Mouse (Mus musculus) midbrain, embryonic 13.5 days (tissue): Measurements from ENCODE around the gene Xpo6. TPM values are rescaled to one million over a fixed set of nuclear protein-coding genes. Genes with fewer than 3 reads are reported as not detected.

ENCODE experiments used
- ATAC-seq: fragments of 200-750 bp; cut with Nextera tagmentation; 2 replicates; pipeline ENCODE4 v1.8.0; 2017; ENCODE audit warnings: mild to moderate bottlenecking, moderate TSS enrichment, moderate library complexity
- H3K27ac ChIP-seq: fragments of 300-500 bp; sonication (generic); 2 replicates; pipeline ENCODE4 v1.5.1; 2015; ENCODE audit warnings: inconsistent platforms, mild to moderate bottlenecking, moderate library complexity
- H3K27me3 ChIP-seq: fragments of 300-500 bp; sonication (generic); 2 replicates; pipeline ENCODE4 v1.6.1; 2015; ENCODE audit warnings: mild to moderate bottlenecking, inconsistent platforms
- H3K36me3 ChIP-seq: fragments of 300-500 bp; sonication (generic); 2 replicates; pipeline ENCODE4 v1.6.1; 2015; ENCODE audit warnings: mild to moderate bottlenecking, inconsistent platforms
- H3K4me1 ChIP-seq: fragments of 300-500 bp; sonication (generic); replicated peaks from 2 replicates; pipeline ENCODE4 v1.6.1; 2015; ENCODE audit warnings: inconsistent platforms
- H3K4me2 ChIP-seq: fragments of 300-500 bp; sonication (generic); replicated peaks from 2 replicates; pipeline ENCODE4 v1.6.1; 2015; ENCODE audit warnings: moderate library complexity, mild to moderate bottlenecking, inconsistent platforms
- H3K4me3 ChIP-seq: fragments of 300-500 bp; sonication (generic); replicated peaks from 2 replicates; pipeline ENCODE4 v1.5.1; 2015; ENCODE audit warnings: mild to moderate bottlenecking, inconsistent platforms
- H3K9ac ChIP-seq: fragments of 300-500 bp; sonication (generic); replicated peaks from 2 replicates; pipeline ENCODE4 v1.6.1; 2015; ENCODE audit warnings: mild to moderate bottlenecking, inconsistent platforms
- H3K9me3 ChIP-seq: fragments of 300-500 bp; sonication (generic); 2 replicates; pipeline ENCODE4 v1.6.1; 2016; ENCODE audit warnings: mild to moderate bottlenecking, inconsistent platforms
- WGBS: fragments of 180-500 bp; shearing (Covaris S2); methylation state at CpG from one replicate; pipeline ENCODE4 v1.1.7; 2015; 5-methylcytosine and 5-hydroxymethylcytosine counted together
- polyA plus RNA-seq: library from polyadenylated mRNA; unstranded; fragments of >200 nt; fragmentation: Nextera tagmentation; extraction: Ambion mirVana; gene quantifications from 2 replicates; pipeline ENCODE4 v1.2.1, GENCODE M21; 2015

The Xpo6 gene
- polyA plus RNA-seq, 1 experiment from 2014 or later: 50.4 TPM

DNA sequence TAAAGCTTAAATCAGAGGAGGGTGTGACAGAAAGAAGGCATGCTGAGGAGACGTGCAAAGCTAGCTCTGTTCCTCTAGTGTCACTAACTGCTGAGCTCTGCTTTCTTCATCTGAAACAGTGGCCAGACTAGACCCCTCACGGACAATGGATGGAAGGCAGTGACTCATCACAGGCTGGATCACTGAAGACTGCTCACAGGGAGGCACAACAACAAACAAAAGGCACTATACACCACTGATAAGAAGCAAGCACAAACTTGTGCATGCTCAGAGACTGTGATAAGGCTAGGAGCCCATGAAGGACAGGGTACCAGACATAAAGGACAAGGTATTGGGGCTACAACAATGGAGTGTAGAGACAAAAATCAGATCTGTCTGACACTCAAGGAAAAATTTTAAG, 89.1 kb downstream of the Xpo6 start:
- WGBS: 85% methylated on average over 2 of the region's 2 CpGs
- Histone ChIP-seq H3K4me1 (no peaks in the 10 kb centered on the region), H3K36me3 (peaks cover 92% of the 10 kb centered on the region)

DNA sequence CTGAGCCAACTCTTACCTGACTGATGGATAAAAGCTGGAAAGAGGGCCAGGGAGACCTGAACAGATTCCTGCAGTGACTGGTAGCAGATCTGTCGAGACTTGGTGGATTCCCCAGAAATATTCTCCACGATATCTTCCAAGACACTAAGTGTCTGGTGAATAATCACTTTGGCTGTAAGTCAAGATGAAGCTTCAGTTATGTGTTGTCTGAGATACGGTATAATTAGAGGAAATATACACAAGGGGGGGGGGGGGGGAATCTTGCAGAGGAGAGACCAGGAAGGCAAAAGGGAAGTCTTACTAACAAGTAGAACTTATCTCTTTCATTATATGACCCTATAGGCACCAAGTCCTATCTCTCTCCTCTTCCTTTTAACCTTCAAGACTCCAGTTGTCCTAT, 90.4 kb downstream of the Xpo6 start:
- Histone ChIP-seq H3K4me1 (no peaks in the 10 kb centered on the region), H3K36me3 (peaks cover 93% of the 10 kb centered on the region), H3K4me2 (no peak overlapping the region), H3K27me3 (no peaks in the 10 kb centered on the region), H3K27ac (no peak overlapping the region), H3K9ac (no peak overlapping the region), H3K4me3 (no peak overlapping the region), H3K9me3 (no peaks in the 10 kb centered on the region)
- ATAC-seq: no peak
- WGBS: 94% methylated on average over 3 of the region's 3 CpGs

More for the DNA sequence above, 89.1 kb downstream of the Xpo6 start:
- no peak for ATAC-seq
- Histone ChIP-seq H3K9me3 (no peaks in the 10 kb centered on the region), H3K9ac (no peak overlapping the region), H3K27me3 (no peaks in the 10 kb centered on the region), H3K4me2 (no peak overlapping the region), H3K27ac (no peak overlapping the region), H3K4me3 (no peak overlapping the region)

DNA sequence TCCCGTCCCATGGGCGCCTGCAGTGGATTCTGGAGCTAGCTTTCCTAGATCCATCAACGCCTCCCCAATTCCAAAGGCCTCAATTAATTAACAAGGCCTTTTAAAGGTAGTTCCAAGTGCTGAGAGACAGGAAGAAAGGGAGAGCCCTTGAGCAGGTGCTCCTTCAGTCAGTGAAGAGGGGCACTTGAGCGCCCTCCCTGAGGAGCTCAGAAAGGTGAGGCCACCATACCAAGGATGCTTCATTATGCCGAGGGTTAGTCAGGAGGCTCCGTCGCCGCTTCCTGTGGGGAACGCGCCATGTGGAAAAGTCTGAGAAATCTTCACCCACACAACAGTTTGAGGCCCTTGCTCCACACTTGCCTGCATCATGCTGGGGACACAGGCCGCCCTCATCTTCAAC, 99.9 kb downstream of the Xpo6 start:
- 94% methylated on average over 11 of the region's 11 CpGs for WGBS
- no peak overlapping the region for H3K4me3 ChIP-seq
- ATAC-seq: no peak
- H3K9ac ChIP-seq: no peak overlapping the region
- no peak overlapping the region for H3K27ac ChIP-seq
- H3K4me1 ChIP-seq: no peaks in the 10 kb centered on the region
- no peaks in the 10 kb centered on the region for H3K27me3 ChIP-seq
- no peak overlapping the region for H3K4me2 ChIP-seq
- H3K9me3 ChIP-seq: no peaks in the 10 kb centered on the region
- peaks cover 87% of the 10 kb centered on the region for H3K36me3 ChIP-seq

DNA sequence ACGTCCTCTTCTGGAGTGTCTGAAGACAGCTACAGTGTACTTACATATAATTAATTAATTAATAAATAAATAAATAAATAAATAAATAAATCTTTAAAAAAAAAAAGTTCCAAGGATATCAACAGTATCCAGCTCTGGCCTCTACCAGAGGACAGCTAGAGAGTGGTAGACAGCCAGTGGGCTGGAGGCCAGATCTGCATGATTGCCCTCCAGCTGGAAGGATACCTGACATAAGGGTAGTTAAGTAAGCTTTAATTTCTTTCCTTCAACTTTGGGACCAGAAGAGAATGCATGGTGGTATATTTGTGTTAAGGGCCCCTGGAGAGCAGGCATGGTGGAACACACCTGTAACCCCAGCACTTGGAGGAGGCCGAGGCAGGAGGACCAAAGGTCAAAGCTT, 100.5 kb downstream of the Xpo6 start:
- no peak overlapping the region for H3K4me2 ChIP-seq
- no peaks in the 10 kb centered on the region for H3K4me1 ChIP-seq
- 86% methylated on average over 2 of the region's 2 CpGs for WGBS
- H3K27ac ChIP-seq: no peak overlapping the region
- H3K4me3 ChIP-seq: no peak overlapping the region
- no peak for ATAC-seq
- no peaks in the 10 kb centered on the region for H3K27me3 ChIP-seq
- no peaks in the 10 kb centered on the region for H3K9me3 ChIP-seq
- H3K9ac ChIP-seq: no peak overlapping the region
- peaks cover 81% of the 10 kb centered on the region for H3K36me3 ChIP-seq

DNA sequence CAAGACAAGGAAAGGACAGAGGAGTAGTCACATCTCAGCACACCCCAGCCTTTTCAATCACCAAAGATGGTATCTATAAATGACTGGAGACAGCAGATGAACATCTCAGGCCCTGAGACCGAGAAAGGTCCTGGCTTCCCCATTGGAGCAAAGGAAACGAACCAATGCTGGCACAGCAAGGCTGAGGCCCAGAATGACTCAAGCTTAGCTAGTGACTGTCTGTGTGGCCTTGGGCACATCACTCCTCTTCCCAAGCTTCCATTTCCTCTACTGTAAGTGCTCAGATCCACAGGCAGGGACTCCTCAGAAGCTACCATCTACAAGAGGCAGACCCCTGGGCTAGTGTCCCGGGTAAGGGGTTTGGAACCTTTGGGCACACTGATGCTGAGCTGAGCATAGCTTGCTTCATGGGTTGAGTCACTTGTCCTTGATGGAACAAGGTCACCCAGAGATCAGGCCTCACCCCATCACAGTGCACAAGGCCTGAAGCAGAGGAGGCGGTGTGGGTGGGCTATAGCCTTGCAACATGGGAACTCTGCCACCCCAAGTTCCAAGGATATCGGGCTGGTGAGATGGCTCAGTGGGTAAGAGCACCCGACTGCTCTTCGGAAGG, 101.0 kb downstream of the Xpo6 start:
- H3K4me2 ChIP-seq: no peak overlapping the region
- ATAC-seq: no peak
- WGBS: 96% methylated on average over 7 of the region's 7 CpGs
- H3K4me3 ChIP-seq: no peak overlapping the region
- no peaks in the 10 kb centered on the region for H3K27me3 ChIP-seq
- no peak overlapping the region for H3K27ac ChIP-seq
- H3K4me1 ChIP-seq: no peaks in the 10 kb centered on the region
- H3K9me3 ChIP-seq: no peaks in the 10 kb centered on the region
- H3K9ac ChIP-seq: no peak overlapping the region
- H3K36me3 ChIP-seq: peaks cover 75% of the 10 kb centered on the region

DNA sequence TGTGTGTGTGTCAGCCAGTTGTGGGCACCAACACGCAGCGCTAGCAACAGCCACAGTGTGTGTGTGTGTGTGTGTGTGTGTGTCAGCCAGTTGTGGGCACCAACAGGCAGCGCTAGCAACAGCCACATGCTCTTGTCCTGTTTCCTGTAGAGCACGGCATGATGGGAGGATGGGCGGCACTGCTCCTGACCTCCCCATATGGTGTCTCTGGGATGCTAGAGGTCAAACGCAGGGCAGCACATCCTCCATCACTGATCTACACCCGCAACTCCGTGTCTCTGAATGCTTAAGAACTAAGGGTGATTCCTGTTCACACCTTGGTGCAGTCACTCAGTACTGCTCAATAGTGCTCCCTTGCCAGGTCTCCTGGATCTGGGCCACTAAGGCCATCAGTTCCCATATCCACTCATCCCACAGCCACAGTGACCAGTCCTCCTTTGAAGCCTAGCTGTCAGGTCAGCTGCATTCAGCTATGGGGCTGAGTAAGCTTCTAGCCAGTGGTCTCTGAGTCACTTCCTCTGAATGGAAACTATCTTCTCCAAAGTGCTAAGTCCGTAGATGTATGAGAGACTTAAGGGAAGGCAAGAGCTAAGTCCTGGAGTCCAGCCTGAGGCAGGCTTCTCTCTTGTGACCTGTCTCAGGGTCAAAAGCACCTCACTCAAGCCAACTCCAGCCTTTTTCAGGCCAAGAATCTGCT, 102.9 kb downstream of the Xpo6 start:
- peaks cover 59% of the 10 kb centered on the region for H3K36me3 ChIP-seq
- no peaks in the 10 kb centered on the region for H3K4me1 ChIP-seq
- H3K27ac ChIP-seq: no peak overlapping the region
- H3K4me2 ChIP-seq: no peak overlapping the region
- ATAC-seq: no peak
- H3K9me3 ChIP-seq: no peaks in the 10 kb centered on the region
- H3K9ac ChIP-seq: no peak overlapping the region
- WGBS: 85% methylated on average over 6 of the region's 9 CpGs
- no peaks in the 10 kb centered on the region for H3K27me3 ChIP-seq
- H3K4me3 ChIP-seq: no peak overlapping the region

DNA sequence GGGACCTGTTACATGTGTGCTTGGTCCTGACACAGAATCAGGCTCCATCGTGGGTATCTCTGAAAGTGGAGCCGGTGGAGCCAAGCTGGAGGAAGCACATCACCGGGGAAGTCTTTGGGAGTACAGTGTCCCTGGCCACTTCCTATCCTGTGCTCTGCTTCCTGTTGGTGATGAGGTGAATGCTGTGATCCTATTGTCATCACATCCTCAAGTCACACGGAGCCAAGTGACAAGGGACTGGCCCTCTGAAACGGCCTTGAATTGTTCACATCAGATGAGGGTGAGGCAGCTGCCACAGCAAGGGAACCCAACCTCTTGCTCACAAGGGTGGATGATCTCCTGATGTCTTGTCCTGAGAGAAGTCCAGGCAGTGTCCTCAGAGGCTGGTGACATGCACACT, 103.7 kb downstream of the Xpo6 start:
- H3K9me3 ChIP-seq: no peaks in the 10 kb centered on the region
- no peaks in the 10 kb centered on the region for H3K4me1 ChIP-seq
- no peak overlapping the region for H3K4me3 ChIP-seq
- no peak for ATAC-seq
- H3K9ac ChIP-seq: no peak overlapping the region
- no peak overlapping the region for H3K27ac ChIP-seq
- no peaks in the 10 kb centered on the region for H3K27me3 ChIP-seq
- H3K36me3 ChIP-seq: peaks cover 51% of the 10 kb centered on the region
- 86% methylated on average over 5 of the region's 5 CpGs for WGBS
- no peak overlapping the region for H3K4me2 ChIP-seq

DNA sequence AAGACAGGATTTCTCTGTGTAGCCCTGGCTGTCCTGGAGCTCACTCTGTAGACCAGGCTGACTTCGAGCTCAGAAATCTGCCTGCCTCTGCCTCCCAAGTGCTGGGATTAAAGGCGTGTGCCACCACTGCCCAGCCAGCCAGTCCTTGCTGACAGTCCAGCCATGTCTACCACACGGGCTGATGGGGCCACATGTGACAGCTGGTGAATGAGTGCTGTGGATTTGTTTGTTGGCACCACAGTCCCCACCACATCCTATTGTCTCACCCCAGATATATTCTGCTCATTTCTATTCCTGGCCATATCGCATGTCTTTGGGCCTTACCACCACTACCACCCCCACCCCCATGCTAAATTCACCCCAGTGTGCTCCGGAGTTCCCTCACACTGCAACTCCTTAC, 105.6 kb downstream of the Xpo6 start:
- Histone ChIP-seq H3K4me1 (no peaks in the 10 kb centered on the region), H3K4me3 (no peak overlapping the region), H3K27me3 (no peaks in the 10 kb centered on the region), H3K27ac (no peak overlapping the region), H3K9ac (no peak overlapping the region), H3K36me3 (peaks cover 36% of the 10 kb centered on the region), H3K4me2 (no peak overlapping the region), H3K9me3 (no peaks in the 10 kb centered on the region; the same call in 1 of the 2 replicates)
- whole genome bisulfite sequencing: 92% methylated on average over 5 of the region's 5 CpGs
- ATAC-seq: no peak

DNA sequence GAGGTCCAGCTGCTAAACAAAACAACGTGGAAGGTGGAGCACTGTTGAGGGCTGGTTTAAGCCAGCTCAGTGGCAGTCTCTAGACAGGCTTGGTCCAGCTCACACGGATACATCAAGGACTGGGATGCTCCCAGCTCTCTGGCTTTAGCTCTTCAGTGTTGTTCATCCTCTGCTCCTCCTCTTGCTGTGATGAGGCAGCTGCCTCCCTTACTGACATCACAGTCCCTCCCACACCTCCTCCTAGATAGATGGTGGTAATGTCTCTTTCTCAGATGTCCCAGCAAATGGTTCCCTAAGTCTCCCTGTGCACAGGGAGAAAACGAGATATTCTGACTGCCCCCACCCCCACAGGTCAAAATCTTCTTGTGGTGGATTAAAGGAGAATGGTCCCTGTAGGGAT, 107.1 kb downstream of the Xpo6 start:
- Histone ChIP-seq H3K27me3 (no peaks in the 10 kb centered on the region), H3K9ac (no peak overlapping the region), H3K36me3 (peaks cover 23% of the 10 kb centered on the region), H3K4me2 (no peak overlapping the region), H3K27ac (no peak overlapping the region), H3K4me1 (no peaks in the 10 kb centered on the region), H3K9me3 (no peaks in the 10 kb centered on the region; the same call in 1 of the 2 replicates), H3K4me3 (no peak overlapping the region)
- no peak for ATAC-seq
- 31% methylated on average over 3 of the region's 3 CpGs for WGBS

DNA sequence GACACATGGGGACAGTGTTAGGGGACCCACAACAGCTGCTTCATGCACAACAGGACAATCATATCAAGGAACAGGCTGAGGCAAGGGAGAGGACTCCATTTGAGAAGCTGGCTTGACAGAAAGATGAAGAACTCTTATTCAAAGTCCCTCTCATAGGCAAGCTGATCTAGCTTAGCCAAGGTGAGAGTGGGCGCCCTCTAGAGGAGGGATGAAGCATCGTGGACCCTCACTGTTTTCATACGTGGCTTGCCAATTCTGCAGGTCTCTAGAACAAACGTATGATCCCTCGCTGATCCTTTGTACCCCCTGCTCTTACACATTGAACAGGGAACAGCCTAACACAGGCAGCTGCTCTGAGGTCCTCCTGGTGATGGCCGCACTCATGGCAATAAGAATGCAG, 110.5 kb downstream of the Xpo6 start:
- Histone ChIP-seq H3K4me3 (no peak overlapping the region), H3K4me2 (no peak overlapping the region), H3K4me1 (peaks cover 19% of the 10 kb centered on the region), H3K27me3 (peaks cover 5% of the 10 kb centered on the region), H3K9me3 (no peaks in the 10 kb centered on the region; the same call in 1 of the 2 replicates), H3K27ac (no peak overlapping the region), H3K36me3 (no peaks in the 10 kb centered on the region), H3K9ac (no peak overlapping the region)
- ATAC-seq: no peak
- WGBS: 13% methylated on average over 6 of the region's 6 CpGs

DNA sequence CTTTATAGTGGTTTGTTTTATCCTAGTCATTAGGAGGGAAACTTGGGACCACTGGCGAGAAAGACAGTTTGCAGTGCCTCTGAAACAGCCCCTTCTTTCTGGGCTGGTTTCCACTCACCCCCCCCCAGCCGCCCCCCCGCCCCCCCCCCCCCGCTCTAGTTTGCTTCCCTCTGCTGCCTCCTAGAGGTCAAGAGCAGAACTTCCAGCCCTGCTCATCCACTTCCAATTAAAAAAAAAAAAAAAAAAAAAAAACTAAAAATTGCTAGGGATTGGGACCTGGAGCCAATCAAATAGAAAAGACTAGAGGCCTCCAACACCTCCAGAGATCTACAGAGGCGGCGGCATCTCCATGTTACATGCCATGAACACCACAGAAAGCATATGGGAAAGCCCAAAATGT, 112.1 kb downstream of the Xpo6 start:
- Histone ChIP-seq H3K4me3 (no peak overlapping the region), H3K4me2 (no peak overlapping the region), H3K27ac (no peak overlapping the region), H3K4me1 (peaks cover 32% of the 10 kb centered on the region), H3K36me3 (no peaks in the 10 kb centered on the region), H3K9me3 (no peaks in the 10 kb centered on the region; the same call in 1 of the 2 replicates), H3K27me3 (peaks cover 21% of the 10 kb centered on the region), H3K9ac (no peak overlapping the region)
- 21% methylated on average over 6 of the region's 6 CpGs for WGBS
- no peak for ATAC-seq

DNA sequence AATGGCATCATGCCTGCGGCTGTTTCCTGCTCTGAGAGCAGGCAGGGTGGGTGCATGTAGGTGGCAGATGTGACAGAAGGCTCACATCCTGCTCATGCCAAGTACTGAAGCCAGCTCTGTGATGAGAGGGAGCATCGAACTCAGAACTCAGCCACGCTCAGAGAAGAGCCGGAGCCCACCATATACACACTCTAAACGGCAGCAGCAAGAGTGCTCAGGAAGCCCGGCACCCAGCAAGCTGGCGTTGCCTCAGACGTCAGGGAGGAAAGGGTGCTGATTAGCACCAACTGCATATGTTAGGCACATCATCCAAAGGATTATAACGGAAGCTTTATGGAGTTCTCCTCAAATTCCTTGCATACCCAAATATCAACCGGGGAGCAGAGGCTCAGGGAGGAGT, 112.7 kb downstream of the Xpo6 start:
- 76% methylated on average over 10 of the region's 10 CpGs for WGBS
- Histone ChIP-seq H3K36me3 (no peaks in the 10 kb centered on the region), H3K9me3 (no peaks in the 10 kb centered on the region; the same call in 1 of the 2 replicates), H3K4me2 (no peak overlapping the region), H3K9ac (no peak overlapping the region), H3K27me3 (peaks cover 27% of the 10 kb centered on the region), H3K4me3 (no peak overlapping the region), H3K4me1 (peaks cover 37% of the 10 kb centered on the region), H3K27ac (no peak overlapping the region)
- ATAC-seq: no peak
